Mouse (Mus musculus) right cerebral cortex, postnatal 10 days (tissue): ENCODE measurements around the gene Arrb2.
"Not testable (repeated sequence)": the region's sequence is repeated elsewhere in the genome, so short reads cannot be mapped to it uniquely, and the experiment has no call there.

ENCODE experiments used
- DNase-seq, 2 experiments: peaks; one replicate each; pipeline ENCODE4 v3.0.0; 2021; ENCODE audit warnings: low spot score in 2 of 2

Arrb2 gene

GRCm38 (mm10) chr11:70432048-70432894 lies at the start of gene Arrb2:
Gene Arrb2 (plus strand): TSS chr11:70432635.
- DNase-seq, result peak; percentile 98 to 99

- no peak for DNase-seq
Observed at GRCm38 (mm10) chr11:70384136-70384535, 48.3 kb upstream of the Arrb2 start.

- DNase-seq, result no peak
Observed at GRCm38 (mm10) chr11:70387436-70387835, 45.0 kb upstream of the Arrb2 start.

- peak in 1 of 2 experiments; percentile 40 for DNase-seq
Observed at GRCm38 (mm10) chr11:70389421-70389820, 43.0 kb upstream of the Arrb2 start.

GRCm38 (mm10) chr11:70403598-70403997 lies 28.8 kb upstream of the Arrb2 start:
- no peak for DNase-seq

GRCm38 (mm10) chr11:70409594-70410296 lies 22.7 kb upstream of the Arrb2 start, which contains the start of gene Pelp1:
Gene Pelp1 (minus strand): TSS chr11:70410031.
- peak; percentile 97 for DNase-seq

- no peak for DNase-seq
Observed at GRCm38 (mm10) chr11:70410297-70410643, 22.2 kb upstream of the Arrb2 start.

GRCm38 (mm10) chr11:70412591-70412990 lies 19.8 kb upstream of the Arrb2 start:
- DNase-seq, result no peak

- peak; percentile 69 to 82 for DNase-seq
Observed at GRCm38 (mm10) chr11:70413961-70414360, 18.5 kb upstream of the Arrb2 start.

- no peak for DNase-seq
Observed at GRCm38 (mm10) chr11:70418199-70418598, 14.2 kb upstream of the Arrb2 start.

- DNase-seq, result no peak
Observed at GRCm38 (mm10) chr11:70419486-70419885, 12.9 kb upstream of the Arrb2 start.

GRCm38 (mm10) chr11:70426598-70426997 lies 5.8 kb upstream of the Arrb2 start:
- DNase-seq, result not testable (repeated sequence)

- DNase-seq, result no peak
Observed at GRCm38 (mm10) chr11:70431574-70431973, 861 bp upstream of the Arrb2 start.

GRCm38 (mm10) chr11:70432895-70433568 lies 597 bp downstream of the Arrb2 start:
- DNase-seq, result peak; percentile 68 to 77

- no peak for DNase-seq
Observed at GRCm38 (mm10) chr11:70433569-70433943, 1.1 kb downstream of the Arrb2 start.

GRCm38 (mm10) chr11:70433951-70434350 lies 1.5 kb downstream of the Arrb2 start:
- no peak for DNase-seq

- DNase-seq, result no peak
Observed at GRCm38 (mm10) chr11:70435476-70435875, 3.0 kb downstream of the Arrb2 start.

- no peak for DNase-seq
Observed at GRCm38 (mm10) chr11:70437426-70437825, 5.0 kb downstream of the Arrb2 start.

GRCm38 (mm10) chr11:70438728-70439374 lies 6.4 kb downstream of the Arrb2 start:
- DNase-seq, result no peak

- no peak for DNase-seq
Observed at GRCm38 (mm10) chr11:70440637-70441036, 8.2 kb downstream of the Arrb2 start.

- DNase-seq, result no peak
Observed at GRCm38 (mm10) chr11:70441882-70442281, 9.4 kb downstream of the Arrb2 start.

GRCm38 (mm10) chr11:70443964-70444363 lies 11.5 kb downstream of the Arrb2 start:
- DNase-seq, result no peak
